Mouse (Mus musculus) urinary bladder, adult 18-20 months (tissue): ENCODE measurements around the gene Peli2.

ENCODE experiments used
- DNase-seq, 2 experiments: peaks; one replicate each; pipeline ENCODE4 v3.0.0; 2022; ENCODE audit warnings: low spot score in 2 of 2, mixed read lengths in 2 of 2

Peli2 gene

GRCm38 (mm10) chr14:48189330-48189729 lies 68.7 kb downstream of the Peli2 start:
- no peak for DNase-seq

DNA sequence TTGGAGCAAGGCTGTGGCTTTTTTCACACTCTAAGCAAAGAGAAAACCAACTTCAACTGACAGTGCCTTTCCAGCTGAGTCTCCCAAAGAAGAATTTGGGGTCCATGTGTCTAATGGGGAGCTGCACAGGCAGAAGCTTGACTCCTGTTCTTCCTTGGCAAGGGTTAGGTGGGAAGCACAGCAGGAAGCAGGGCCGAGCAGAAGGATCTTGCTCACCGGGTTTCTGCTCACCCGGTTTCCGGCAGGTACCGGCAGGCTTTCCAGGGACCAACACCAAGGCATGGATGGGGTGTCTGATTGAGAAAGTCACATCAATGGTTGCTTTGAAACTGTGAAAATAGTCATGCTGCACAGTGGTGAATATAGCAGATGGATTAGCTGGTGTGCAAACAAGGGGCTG lies 70.3 kb downstream of the Peli2 start:
- DNase-seq = no peak

- no peak for DNase-seq
Observed at GRCm38 (mm10) chr14:48191925-48192324, 71.3 kb downstream of the Peli2 start.

DNA sequence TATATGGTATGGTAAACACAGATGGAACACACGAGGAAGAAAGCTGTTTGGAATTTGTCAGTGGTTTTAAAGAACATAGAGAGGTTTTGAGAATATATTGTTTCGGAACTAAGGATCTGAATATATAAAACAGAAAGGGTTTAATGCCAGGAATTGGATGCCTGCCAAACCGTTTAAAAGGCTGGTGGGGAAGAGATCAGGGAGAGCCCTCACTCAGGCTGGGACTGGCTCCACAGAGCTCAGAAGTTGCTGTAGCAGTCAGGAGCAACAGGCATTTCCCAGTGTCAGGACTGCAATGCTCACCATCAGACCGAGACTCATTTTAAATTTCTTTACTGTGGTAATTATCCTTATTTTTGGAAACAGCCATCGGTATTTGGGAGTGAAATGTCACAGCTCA lies 76.2 kb downstream of the Peli2 start:
- no peak for DNase-seq

- no peak for DNase-seq
Observed at GRCm38 (mm10) chr14:48197287-48197686, 76.7 kb downstream of the Peli2 start.

GRCm38 (mm10) chr14:48198190-48198954 lies 77.7 kb downstream of the Peli2 start:
- DNase-seq = no peak

DNA sequence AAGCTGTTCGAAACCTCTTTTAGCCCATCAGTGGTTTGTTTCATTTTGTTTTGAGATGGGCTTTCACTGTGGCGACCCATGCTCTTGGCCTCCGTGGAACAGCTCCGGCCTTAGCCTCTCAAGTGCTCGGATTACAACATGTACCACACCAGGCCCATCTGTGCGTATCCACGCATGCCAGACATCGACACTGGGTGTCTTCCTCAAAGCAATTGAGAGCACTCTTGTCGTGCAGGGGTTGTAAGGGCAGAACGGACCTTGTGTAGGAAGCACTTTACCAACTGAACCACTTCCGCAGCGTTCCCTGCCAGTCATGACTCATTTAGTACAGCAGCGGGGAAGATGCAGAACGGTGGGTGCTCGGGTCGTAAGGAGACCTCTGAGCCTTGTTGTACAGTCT lies 78.3 kb downstream of the Peli2 start:
- no peak for DNase-seq

GRCm38 (mm10) chr14:48199506-48199905 lies 78.9 kb downstream of the Peli2 start:
- DNase-seq = no peak

DNA sequence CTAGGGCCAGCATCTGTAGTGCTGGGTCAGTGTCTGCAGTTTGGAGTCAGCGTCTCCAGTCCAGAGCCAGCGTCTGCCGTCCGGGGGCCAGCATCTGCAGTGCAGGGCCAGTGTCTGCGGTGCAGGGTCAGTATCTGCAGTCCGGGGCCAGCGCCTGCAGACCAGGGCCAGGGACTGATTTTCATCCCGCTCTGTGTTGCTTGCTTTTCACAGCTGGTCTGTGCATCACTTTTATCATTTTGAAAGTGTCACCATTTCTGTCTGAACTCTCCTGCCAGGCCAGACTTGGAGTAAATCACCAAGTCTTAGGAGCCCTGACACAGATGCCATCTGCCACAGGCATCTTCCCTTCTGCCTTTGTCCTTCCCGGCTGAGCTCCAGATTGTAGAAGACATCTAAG lies 79.7 kb downstream of the Peli2 start:
- no peak for DNase-seq

DNA sequence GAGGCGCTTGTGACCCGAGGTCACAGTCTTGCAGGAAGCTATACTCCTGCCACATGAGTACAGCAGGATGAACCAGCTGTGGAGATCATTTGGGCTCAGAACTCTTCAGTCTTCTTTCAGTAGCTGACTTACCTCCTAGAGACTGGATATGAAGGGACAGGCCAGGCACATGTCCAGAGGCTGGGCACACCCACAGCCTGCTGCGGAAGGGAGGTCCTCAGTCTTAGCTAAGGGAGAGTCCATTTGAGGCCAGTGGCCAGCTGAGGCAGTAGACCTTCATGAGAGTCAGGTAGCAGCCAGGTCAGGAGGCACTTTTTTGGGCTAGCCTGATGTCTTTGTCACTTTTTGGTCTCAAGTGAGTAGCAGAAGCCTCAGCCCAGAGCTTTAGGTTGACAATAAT lies 80.2 kb downstream of the Peli2 start:
- DNase-seq = no peak

- no peak for DNase-seq
Observed at GRCm38 (mm10) chr14:48201403-48201802, 80.8 kb downstream of the Peli2 start.

DNA sequence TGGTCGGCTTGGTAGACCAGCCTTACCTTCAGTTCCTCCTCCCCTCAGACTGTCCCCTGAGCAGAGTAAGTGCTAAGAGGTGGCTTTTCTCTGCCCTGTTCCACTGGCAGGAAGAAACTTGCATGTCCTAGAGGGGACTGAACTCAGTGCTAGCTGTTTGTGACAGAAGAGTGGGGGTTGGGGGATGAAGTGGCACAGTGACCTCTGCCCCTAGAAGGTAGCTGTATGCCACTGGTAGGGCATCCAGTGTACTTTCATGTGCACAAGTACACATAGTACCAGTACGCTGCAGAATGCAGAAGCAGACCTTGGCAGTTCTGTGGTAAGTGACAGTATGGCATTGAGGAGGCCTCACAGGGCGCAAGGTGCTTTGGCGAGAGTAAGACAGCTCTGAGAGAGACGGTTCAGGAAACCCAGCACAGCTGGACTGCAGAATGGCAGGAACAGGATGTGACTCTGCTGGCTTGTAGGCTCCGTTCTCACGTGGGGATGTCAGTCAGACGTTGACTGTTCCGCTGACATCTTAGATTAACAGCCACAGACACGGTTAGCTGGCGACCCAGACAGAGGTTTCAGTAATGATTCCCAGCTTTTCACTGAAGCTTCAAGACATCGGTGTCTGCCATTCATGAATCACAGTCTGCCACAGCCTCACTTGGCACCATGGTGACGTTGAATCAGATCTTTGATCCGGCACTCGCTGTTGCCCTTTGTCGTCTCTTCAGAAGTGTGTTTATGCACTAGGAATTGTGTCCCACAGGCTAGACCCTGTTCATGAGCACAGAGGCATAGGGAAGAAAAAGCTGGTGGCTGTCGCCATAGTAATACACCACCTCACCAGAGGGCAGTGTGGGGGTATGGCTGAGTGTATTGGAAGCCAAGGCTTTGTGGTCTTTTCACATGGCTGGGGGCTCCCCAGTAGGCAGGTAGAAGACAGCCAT lies 81.7 kb downstream of the Peli2 start:
- DNase-seq = no peak

DNA sequence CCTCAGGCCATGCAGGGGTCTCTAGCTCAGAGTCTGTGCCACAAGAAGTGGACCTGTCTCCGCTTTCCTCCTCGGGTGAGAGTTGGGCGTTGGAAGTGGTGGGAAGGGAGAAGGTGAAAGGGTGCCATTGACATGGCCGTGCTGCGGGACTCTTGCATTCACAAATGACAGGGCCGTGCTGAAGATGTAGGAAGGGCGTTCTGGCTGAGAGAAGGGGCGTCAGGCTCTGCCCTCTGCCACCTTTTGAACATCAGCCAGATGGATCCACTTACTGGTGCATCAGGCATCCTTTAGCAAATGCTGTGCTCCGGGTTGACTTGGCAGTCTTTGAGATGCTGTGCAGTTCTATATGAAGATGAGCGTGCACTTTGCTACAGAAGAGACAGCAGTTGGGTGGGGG lies 84.4 kb downstream of the Peli2 start:
- DNase-seq = no peak

GRCm38 (mm10) chr14:48205635-48206034 lies 85.0 kb downstream of the Peli2 start:
- DNase-seq = no peak

GRCm38 (mm10) chr14:48207119-48207518 lies 86.5 kb downstream of the Peli2 start:
- DNase-seq = peak in 1 of 2 experiments; percentile 35

DNA sequence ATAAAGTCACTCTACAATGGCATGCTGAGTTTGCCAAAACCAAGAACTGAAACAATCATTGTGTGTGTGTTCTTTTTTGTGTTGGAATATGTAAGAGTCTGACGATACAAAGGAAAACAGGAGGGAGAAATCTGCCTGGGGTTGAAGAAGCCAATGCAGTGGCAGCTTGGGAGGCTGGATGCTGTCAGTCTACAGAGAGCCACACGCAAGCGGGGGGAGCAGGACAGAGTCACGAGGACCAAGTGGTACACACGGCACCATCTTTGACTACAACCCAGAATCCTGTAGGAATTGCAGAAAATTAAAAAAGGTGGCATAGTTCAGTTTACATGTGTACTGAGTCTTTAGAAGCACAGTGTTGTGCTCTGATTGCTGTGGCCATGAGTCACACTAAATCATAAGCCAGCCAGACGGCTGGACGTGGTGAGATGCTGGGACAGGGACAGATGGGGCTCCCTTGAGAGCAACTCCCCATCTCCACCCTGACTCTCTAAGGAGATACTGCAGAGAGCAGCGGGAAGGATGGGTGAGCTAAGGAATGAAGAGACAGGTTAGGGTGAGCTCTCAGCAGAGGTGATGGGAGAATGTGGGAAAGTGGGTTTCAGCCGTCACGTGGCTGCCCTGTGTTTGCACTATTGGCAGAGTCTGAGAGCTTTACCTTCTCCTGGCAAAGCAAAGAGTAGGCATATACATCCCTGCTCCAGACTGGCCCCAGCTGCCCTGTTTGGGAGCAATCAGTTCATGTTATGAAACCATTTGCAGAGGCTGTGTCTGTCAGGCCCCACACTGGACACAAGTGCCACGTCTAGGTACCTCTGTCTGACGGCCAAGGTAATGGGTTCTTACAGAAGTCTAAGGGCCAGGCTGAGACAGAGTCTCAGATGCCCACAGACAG lies 87.4 kb downstream of the Peli2 start:
- no peak for DNase-seq

GRCm38 (mm10) chr14:48209436-48209835 lies 88.8 kb downstream of the Peli2 start:
- DNase-seq = no peak

DNA sequence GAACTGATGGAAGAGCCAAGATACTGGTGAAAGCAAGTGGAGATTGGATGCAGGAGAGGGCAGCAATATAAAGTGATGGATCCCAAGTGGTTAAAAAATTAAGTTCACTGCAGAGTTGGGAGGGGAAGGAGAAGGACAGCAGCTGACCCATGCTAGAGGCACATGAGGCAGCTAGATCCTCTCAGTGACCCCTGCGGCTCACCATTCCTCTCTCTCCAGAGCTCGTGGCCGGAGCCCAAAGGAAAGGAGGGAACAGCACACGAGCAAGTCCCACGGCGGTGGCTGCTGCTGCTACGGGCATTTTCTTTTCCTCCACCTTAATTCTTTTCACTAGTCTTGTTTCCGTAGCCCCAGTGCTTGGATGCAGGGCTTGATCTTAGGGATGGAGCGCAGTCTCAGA lies 89.5 kb downstream of the Peli2 start:
- DNase-seq = no peak

GRCm38 (mm10) chr14:48211526-48211925 lies 90.9 kb downstream of the Peli2 start:
- no peak for DNase-seq

GRCm38 (mm10) chr14:48212839-48213238 lies 92.2 kb downstream of the Peli2 start:
- no peak for DNase-seq

- DNase-seq = no peak
Observed at GRCm38 (mm10) chr14:48213593-48213992, 93.0 kb downstream of the Peli2 start.

- no peak for DNase-seq
Observed at GRCm38 (mm10) chr14:48222051-48222450, 101.4 kb downstream of the Peli2 start.
